Mouse (Mus musculus) kidney, postnatal 10 days (tissue): Measurements from ENCODE around the gene Rpl23a.

Source experiments
- DNase-seq: peaks from one replicate; pipeline ENCODE4 v3.0.0; 2021; ENCODE audit warnings: mixed read lengths

The Rpl23a gene

DNA sequence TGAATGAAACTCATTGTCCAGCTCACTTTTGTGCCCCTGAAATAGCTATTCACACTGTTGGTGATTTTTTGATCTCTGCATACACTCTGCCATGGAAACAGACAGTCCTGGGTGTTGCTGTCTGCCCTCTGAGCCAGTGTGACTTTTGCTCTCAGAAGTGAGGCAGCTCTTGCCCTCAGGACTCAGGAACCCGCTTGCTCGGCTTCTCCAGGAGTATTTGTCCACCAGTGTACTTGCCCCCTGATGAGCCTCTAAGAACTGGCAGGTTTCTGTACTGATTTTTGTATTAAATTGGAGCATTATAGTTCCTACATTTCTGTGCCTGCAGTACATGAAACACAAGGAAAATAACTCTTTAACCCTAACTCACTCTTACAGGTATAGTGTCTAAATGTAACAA is 39.9 kb downstream of the Rpl23a start:
- DNase-seq = no peak

DNA sequence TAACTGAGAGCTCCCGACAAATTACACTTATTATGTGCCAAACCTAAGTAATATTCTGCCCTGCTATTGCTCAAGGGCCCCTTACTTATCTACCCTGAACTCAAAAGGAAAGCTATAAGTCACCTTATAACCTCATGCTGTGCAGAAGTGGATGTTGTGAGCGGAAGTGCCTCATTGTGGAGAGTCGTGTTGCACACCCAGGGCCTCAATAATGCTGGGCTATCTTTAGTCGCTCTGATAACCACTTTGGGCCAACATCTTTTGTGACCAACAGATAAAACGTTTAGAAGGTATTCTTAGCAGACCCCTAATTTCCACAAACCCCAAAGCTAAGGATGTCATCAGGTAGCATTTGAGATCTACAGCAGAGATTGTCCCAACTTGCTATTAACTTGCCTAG is 42.7 kb downstream of the Rpl23a start:
- DNase-seq = no peak

DNA sequence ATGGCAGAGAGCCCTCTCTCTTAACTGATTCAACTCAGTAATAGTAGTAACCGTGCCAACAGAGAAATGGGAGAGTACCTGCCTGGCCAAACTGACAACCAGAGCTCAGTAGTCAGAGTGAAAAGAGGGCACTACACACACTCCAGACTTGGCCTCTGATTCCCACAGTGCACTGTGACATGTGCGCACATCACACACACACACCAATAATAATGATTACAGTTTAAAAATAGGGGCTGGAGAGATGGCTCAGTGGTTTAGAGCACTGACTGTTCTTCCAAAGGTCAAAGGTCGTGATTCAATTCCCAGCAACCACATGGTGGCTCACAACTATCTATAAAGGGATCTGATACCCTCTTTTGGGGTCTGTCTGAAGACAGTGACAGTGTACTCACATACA is 45.4 kb downstream of the Rpl23a start:
- no peak for DNase-seq

- no peak for DNase-seq
These were observed 45.8 kb downstream of the Rpl23a start for GRCm38 (mm10) chr11:78137584-78137983.

DNA sequence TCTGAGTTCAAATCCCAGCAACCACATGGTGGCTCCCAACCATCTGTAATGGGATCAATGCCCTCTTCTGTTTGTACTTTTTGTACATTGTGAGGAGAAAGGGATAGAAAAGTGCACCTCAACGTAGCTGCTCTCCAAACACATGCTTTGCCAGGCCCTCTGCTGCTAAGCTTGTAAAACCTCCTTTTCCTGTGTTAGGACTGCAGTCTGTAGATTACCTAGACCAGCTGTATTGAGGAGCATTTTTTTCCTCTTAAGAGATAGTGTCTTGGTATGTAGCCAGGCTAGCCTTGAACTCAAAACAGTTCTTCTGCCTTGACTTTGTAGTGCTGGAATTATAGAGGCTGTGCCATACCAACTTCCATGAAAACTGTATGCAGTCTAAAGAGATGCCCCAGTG is 47.3 kb downstream of the Rpl23a start:
- no peak for DNase-seq

DNA sequence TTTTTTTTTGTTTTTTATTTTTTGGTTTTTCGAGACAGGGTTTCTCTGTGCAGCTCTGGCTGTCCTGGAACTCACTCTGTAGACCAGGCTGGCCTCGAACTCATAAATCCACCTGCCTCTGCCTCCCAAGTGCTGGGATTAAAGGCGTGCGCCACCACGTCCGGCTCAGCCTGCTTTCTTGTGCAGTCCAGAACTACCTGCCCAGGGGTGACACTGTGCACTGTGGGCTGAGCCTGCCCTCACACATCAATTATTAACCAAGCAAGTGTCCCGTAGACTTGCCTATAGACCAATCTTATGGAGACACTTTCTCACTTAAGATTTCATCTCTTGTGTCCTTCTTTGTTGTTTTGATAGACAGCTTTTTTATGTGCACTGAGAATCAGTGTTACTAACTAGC is 48.1 kb downstream of the Rpl23a start:
- DNase-seq = peak; percentile 25

DNA sequence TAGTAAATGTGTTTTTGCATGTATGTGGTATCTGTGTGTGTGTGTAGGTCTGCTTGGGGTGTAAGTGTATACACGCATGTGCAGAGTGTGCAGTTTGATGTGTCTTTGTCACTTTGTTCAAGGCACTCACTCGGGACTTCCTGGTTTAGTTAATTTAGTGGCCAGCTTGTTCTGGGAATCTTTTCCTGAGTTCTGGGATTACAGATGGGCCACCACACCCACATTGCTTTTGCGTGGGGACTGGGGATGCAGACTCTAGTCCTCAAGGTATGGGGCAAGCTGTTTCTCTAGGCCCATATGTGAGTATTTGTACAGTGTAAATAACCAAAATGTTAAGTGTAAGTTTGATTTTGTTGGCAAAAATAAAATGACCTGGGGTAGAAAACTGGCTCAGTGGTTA is 49.0 kb downstream of the Rpl23a start:
- no peak for DNase-seq

GRCm38 (mm10) chr11:78133915-78134314 is 49.5 kb downstream of the Rpl23a start:
- no peak for DNase-seq
